Mouse (Mus musculus) c-Kit-negative CD71-positive TER-119-positive erythroid progenitor cells, embryonic 14.5 days (primary cell): Measurements from ENCODE around the gene Tusc2.

ENCODE experiments used
- DNase-seq: peaks from one replicate; pipeline ENCODE4 v3.0.0-alpha.2; 2013; ENCODE audit warnings: low read depth, low spot score

Gene Tusc2

DNA sequence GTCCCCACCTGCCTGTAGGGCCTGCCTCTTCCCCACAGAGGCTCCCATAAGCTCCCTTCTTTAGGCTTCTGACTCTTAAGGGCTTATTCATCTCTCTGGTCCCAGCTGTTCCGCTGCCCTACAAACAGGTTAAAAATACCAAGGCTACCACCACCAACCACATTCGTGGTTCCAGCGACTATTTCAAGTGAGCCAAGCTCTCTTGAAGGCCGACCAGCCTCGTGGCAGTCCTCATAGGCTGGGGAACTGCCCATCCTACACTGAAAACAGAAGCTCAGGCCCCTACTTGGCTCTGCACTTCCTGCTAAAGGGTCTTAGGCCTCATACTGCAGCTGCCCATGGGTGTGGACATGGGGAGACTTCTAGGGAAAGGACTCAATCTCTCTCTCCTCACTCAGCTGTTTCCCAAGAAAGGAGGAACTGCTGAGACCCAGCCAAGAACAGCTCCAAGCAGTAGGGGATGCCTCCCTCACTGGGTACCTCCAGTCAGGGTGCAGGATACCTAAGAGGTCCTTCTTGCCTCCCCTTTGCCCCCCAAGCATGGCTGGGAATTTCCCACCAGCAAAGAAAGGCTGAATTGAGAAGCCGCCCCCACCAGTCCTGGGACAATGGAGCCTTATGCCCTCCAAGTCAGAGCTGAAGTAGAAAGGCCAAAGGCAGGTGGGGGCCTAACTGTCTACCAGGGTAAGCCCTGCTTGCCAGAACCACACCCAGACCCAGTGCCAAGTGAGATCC, 48.6 kb downstream of the Tusc2 start:
- no peak for DNase-seq

DNA sequence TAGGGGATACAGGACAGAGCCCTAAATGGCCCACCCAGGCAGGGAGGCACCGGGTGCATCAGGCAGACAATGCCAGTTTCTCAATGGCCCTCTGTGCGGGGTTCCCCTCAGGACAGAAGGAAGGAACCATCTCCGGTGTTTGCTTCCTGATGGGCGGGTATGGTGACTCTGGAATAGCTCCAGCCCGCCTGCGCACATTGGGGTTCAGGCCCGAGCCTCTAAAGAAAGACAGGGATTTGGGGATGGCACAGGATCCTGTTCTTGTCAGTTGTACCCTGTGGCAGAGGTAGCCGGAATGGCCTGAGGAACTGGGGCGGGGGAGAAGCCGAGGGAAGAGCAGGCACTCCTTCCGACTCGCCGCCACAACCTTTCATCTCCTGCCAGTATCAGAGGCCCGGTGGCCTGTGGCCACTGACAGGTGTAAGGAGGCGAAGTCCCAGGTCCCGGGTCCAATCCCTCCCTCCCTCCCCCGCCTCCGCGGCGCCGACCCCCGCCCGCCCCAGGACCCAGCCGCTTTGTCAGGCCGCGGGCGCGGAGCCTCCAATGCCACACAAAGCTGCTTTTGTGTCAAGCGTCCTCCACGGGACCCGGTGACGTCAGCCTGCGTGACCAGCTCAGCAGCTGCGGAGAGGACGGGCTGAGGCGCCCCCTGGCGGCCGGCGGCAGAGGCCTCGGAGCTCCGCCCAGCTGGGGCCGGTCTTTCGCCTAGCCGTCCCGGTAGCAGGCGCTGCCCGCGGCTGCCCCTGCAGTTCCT, 49.3 kb downstream of the Tusc2 start:
- DNase-seq, result peak; percentile 90

DNA sequence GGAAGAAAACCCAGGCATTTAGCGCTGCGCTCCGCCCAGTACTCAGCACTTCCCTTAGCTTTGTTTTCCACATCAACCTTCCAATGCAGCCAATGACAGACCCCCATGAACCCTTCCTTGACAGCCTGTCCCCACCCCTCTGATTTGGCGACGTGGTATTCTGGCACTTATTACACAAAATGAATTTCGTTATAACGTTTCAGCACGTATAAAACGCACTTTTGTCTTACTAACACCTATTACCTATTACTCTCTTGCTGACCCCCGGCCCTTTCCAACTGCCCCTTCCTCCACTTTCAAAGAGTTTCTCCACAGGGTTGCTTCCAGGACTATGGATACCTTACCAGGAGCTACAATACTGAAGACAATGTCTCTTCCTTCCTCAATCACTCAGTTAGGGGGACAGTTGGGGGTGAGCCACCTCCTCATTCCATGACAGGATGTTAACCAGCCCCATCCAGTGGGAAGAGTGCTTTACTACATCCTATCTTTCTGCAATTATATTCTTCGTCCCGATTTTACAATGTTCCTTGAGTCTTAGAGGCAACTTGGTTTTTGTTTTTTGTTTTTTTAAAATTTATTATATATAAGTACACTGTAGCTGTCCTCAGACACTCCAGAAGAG, 50.0 kb downstream of the Tusc2 start:
- no peak for DNase-seq

DNA sequence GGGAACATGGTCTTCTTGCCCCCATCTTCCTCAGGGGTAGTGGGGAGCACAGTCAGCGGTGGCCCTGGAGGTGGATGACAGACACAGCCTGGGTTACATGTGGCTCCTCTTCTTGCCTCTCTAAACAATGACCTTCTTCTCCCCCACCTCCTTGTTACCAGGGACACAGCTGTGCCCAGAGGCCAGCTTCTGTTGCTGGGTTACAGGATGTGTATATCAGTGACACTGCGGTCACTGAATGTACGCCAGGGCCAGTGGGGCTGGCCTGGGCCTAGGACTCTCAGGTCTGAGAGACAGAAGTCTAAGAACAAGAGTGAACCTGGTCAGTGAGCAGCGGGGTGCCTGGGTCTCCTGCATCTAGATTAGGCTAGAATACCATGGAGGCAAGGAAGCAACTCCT, 52.0 kb downstream of the Tusc2 start:
- DNase-seq, result no peak
